Comparison of ENCODE assay signal across 28 mouse cellular contexts in the genomic region with DNA sequence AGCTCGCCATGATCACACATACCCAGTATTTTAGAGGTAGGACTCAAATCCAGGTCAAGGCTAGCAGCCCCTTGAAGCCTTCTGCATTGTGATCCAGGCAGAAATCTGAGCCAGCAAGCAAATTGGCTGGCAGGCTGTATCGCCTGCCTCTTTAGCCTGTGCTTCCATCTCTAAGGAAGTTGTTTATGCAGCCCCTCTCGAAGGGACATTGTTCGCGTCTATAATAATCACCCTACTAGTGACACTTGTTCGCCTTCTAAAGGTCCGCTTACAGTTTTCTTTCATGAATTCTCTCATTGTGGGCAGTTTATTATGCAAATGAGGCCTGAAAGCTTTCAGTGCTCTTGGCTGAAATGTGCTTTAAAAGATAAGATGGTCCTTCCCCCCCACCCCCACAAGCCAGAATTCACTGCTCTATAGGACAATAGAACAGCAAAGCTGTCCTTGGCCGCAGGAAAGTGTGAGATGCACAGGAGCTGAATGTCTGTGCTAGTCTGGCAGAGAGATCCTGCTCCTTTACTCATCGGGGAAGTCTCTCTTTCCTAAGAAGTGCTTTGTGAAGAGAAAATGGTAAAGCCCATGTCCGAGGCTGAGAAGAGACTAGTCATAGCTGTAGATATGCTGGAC.
DNase-seq lines count a peak whose midpoint lies in the region; ATAC-seq lines count a peak whose summit lies in the region.
"Had no signal": no experiment of that assay in that cellular context is flagged by ENCODE, and none has a peak within 500 bp of the region (broad histone marks: within the 10 kb centered on the region; RNA-seq: fewer than 3 reads in every experiment).

No protein-coding gene starts in this region.

- no peaks in the 10 kb centered on the region for H3K36me3 ChIP-seq in forebrain, embryonic 11.5 days (ENCODE audit: control insufficient read depth, insufficient read depth, low read length)
- H3K36me3 ChIP-seq in forebrain, embryonic 10.5 days (replicated peaks), result no peaks in the 10 kb centered on the region
- H3K36me3 ChIP-seq in midbrain, embryonic 12.5 days, result no peaks in the 10 kb centered on the region
- H3K36me3 ChIP-seq in midbrain, embryonic 10.5 days, result no peaks in the 10 kb centered on the region
- no peaks in the 10 kb centered on the region for H3K36me3 ChIP-seq in midbrain, embryonic 14.5 days (ENCODE audit: control insufficient read depth, insufficient read depth, low read length)
- H3K36me3 ChIP-seq: embryonic facial prominence, embryonic 12.5 days; G1E; hindbrain, embryonic 12.5 days; limb, embryonic 12.5 days; liver, embryonic 15.5 days; neural tube, embryonic 13.5 days had no signal

- no peak overlapping the region for H3K4me2 ChIP-seq in forebrain, embryonic 11.5 days (ENCODE audit: low read depth, low read length, severe bottlenecking)
- no peak overlapping the region for H3K4me2 ChIP-seq in midbrain, embryonic 12.5 days (replicated peaks)
- 0 out of 2 replicates have a peak overlapping the region, but pooled peaks have one; percentile 25 for H3K4me2 ChIP-seq in midbrain, embryonic 14.5 days (ENCODE audit: low read length)
- H3K4me2 ChIP-seq: embryonic facial prominence, embryonic 12.5 days; hindbrain, embryonic 12.5 days; limb, embryonic 12.5 days; liver, embryonic 15.5 days; lung, embryonic 14.5 days; neural tube, embryonic 13.5 days had no signal

- DNase-seq in forebrain, embryonic 11.5 days (ENCODE audit: low spot score), result no peak
- DNase-seq in forebrain, embryonic 10.5 days (ENCODE audit: extremely low spot score, low spot score), result no peak
- no peak for DNase-seq in midbrain, embryonic 10.5 days (ENCODE audit: low spot score)
- DNase-seq in midbrain, embryonic 14.5 days, result peak; percentile 54
- no peak for DNase-seq in kidney, postnatal 14 days
- DNase-seq in adrenal gland, postnatal 36 days, result no peak
- DNase-seq: adrenal gland, postnatal 25 days; cerebellum, adult 2 months; gastrocnemius, postnatal 14 days; heart, postnatal 14 days; kidney, adult 9 months; kidney, postnatal 10 days; lung, embryonic 14.5 days; lung, postnatal 14 days; right cerebral cortex, postnatal 4 days; thymus, adult 18-20 months; thymus, postnatal 25 days had no signal

- H3K27ac ChIP-seq in forebrain, embryonic 11.5 days (ENCODE audit: low read depth, low read length), result no peak overlapping the region
- H3K27ac ChIP-seq in forebrain, embryonic 10.5 days, result no peak overlapping the region
- no peak overlapping the region; the same call in 1 of the 2 replicates for H3K27ac ChIP-seq in midbrain, embryonic 12.5 days (replicated peaks)
- H3K27ac ChIP-seq in midbrain, embryonic 10.5 days (replicated peaks), result no peak overlapping the region
- H3K27ac ChIP-seq in midbrain, embryonic 14.5 days (replicated peaks; ENCODE audit: low read depth, low read length), result no peak overlapping the region
- H3K27ac ChIP-seq: embryonic facial prominence, embryonic 12.5 days; hindbrain, embryonic 12.5 days; left cerebral cortex, adult 2 months; limb, embryonic 12.5 days; liver, embryonic 15.5 days; neural tube, embryonic 13.5 days; stomach, postnatal 0 days had no signal

- ATAC-seq in forebrain, embryonic 11.5 days (replicated peaks; ENCODE audit: low FRiP score), result peak; percentile 49
- peak; percentile 62 for ATAC-seq in midbrain, embryonic 12.5 days (ENCODE audit: low FRiP score, low read depth)
- ATAC-seq in midbrain, embryonic 14.5 days (ENCODE audit: low FRiP score, low TSS enrichment), result peak; percentile 60; the same call in 1 of the 2 replicates
- ATAC-seq: intestine, postnatal 0 days; Patski had no signal

- H3K4me1 ChIP-seq in forebrain, embryonic 11.5 days (replicated peaks; ENCODE audit: control insufficient read depth, insufficient read depth, low read length), result no peaks in the 10 kb centered on the region
- H3K4me1 ChIP-seq in forebrain, embryonic 10.5 days, result peaks cover 5% of the 10 kb centered on the region; the same call in 1 of the 2 replicates
- H3K4me1 ChIP-seq in midbrain, embryonic 12.5 days, result peaks cover 8% of the 10 kb centered on the region; the same call in 1 of the 2 replicates
- no peaks in the 10 kb centered on the region for H3K4me1 ChIP-seq in midbrain, embryonic 10.5 days
- no peaks in the 10 kb centered on the region for H3K4me1 ChIP-seq in midbrain, embryonic 14.5 days (ENCODE audit: control insufficient read depth, insufficient read depth, low read length)
- H3K4me1 ChIP-seq: embryonic facial prominence, embryonic 12.5 days; limb, embryonic 12.5 days; liver, embryonic 15.5 days; neural tube, embryonic 13.5 days had no signal

- H3K9ac ChIP-seq in forebrain, embryonic 11.5 days (ENCODE audit: low read length), result no peak overlapping the region
- no peak overlapping the region for H3K9ac ChIP-seq in midbrain, embryonic 12.5 days (replicated peaks)
- H3K9ac ChIP-seq in midbrain, embryonic 14.5 days (replicated peaks; ENCODE audit: low read length), result no peak overlapping the region
- H3K9ac ChIP-seq: embryonic facial prominence, embryonic 12.5 days; hindbrain, embryonic 12.5 days; limb, embryonic 12.5 days; liver, embryonic 15.5 days; lung, embryonic 14.5 days; neural tube, embryonic 13.5 days had no signal

- H3K9me3 ChIP-seq in forebrain, embryonic 11.5 days (ENCODE audit: control insufficient read depth, low read length), result no peaks in the 10 kb centered on the region
- no peaks in the 10 kb centered on the region for H3K9me3 ChIP-seq in forebrain, embryonic 10.5 days
- no peaks in the 10 kb centered on the region for H3K9me3 ChIP-seq in midbrain, embryonic 12.5 days
- no peaks in the 10 kb centered on the region for H3K9me3 ChIP-seq in midbrain, embryonic 10.5 days (replicated peaks)
- H3K9me3 ChIP-seq in midbrain, embryonic 14.5 days (ENCODE audit: control insufficient read depth, low read length), result no peaks in the 10 kb centered on the region
- H3K9me3 ChIP-seq: embryonic facial prominence, embryonic 12.5 days; G1E; hindbrain, embryonic 12.5 days; limb, embryonic 12.5 days; liver, embryonic 15.5 days; neural tube, embryonic 13.5 days had no signal

- WGBS in forebrain, embryonic 11.5 days, result 54% methylated on average over 10 of the region's 10 CpGs
- WGBS in forebrain, embryonic 10.5 days, result 78% methylated on average over 10 of the region's 10 CpGs
- WGBS in midbrain, embryonic 12.5 days, result 53% methylated on average over 10 of the region's 10 CpGs
- 82% methylated on average over 10 of the region's 10 CpGs for WGBS in midbrain, embryonic 10.5 days
- WGBS in midbrain, embryonic 14.5 days, result 34% methylated on average over 10 of the region's 10 CpGs

- no peaks in the 10 kb centered on the region for H3K27me3 ChIP-seq in forebrain, embryonic 11.5 days (ENCODE audit: control insufficient read depth, insufficient read depth, low read length)
- no peaks in the 10 kb centered on the region for H3K27me3 ChIP-seq in forebrain, embryonic 10.5 days (ENCODE audit: poor library complexity, severe bottlenecking)
- H3K27me3 ChIP-seq in midbrain, embryonic 12.5 days, result no peaks in the 10 kb centered on the region
- H3K27me3 ChIP-seq in midbrain, embryonic 10.5 days (ENCODE audit: low read depth, poor library complexity, severe bottlenecking), result no peaks in the 10 kb centered on the region
- no peaks in the 10 kb centered on the region for H3K27me3 ChIP-seq in midbrain, embryonic 14.5 days (ENCODE audit: control insufficient read depth, insufficient read depth, low read length)
- H3K27me3 ChIP-seq: embryonic facial prominence, embryonic 12.5 days; hindbrain, embryonic 12.5 days; limb, embryonic 12.5 days; liver, embryonic 15.5 days; neural tube, embryonic 13.5 days; Patski had no signal

- H3K4me3 ChIP-seq in forebrain, embryonic 11.5 days (ENCODE audit: low read depth, low read length), result no peak overlapping the region
- H3K4me3 ChIP-seq in forebrain, embryonic 10.5 days, result no peak overlapping the region
- no peak overlapping the region for H3K4me3 ChIP-seq in midbrain, embryonic 12.5 days
- no peak overlapping the region for H3K4me3 ChIP-seq in midbrain, embryonic 10.5 days
- H3K4me3 ChIP-seq in midbrain, embryonic 14.5 days (replicated peaks; ENCODE audit: low read depth, low read length), result no peak overlapping the region
- H3K4me3 ChIP-seq: embryonic facial prominence, embryonic 12.5 days; hindbrain, embryonic 12.5 days; left cerebral cortex, adult 2 months; limb, embryonic 12.5 days; liver, embryonic 15.5 days; neural tube, embryonic 13.5 days had no signal
